Mouse (Mus musculus) limb, embryonic 12.5 days (tissue): ENCODE measurements around the gene Elavl4. TPM values are rescaled to one million over a fixed set of nuclear protein-coding genes. Genes with fewer than 3 reads are reported as not detected.

Experiments used
- ATAC-seq: fragments of 200-750 bp; cut with Nextera tagmentation; 2 replicates; pipeline ENCODE4 v1.8.0; 2017; ENCODE audit warnings: low read depth, moderate TSS enrichment; ENCODE audit not compliant: insufficient number of reproducible peaks, insufficient read depth, low FRiP score, low TSS enrichment
- H3K27ac ChIP-seq: fragments of 300-500 bp; sonication (generic); 2 replicates; pipeline ENCODE4 v1.5.1; 2016; ENCODE audit warnings: mild to moderate bottlenecking, moderate library complexity
- H3K27me3 ChIP-seq: fragments of 300-500 bp; sonication (generic); 2 replicates; pipeline ENCODE4 v1.6.1; 2016; ENCODE audit warnings: mild to moderate bottlenecking, moderate library complexity
- H3K36me3 ChIP-seq: fragments of 300-500 bp; sonication (generic); 2 replicates; pipeline ENCODE4 v1.6.1; 2016; ENCODE audit warnings: mild to moderate bottlenecking, moderate library complexity
- H3K4me1 ChIP-seq: fragments of 300-500 bp; sonication (generic); replicated peaks from 2 replicates; pipeline ENCODE4 v1.6.1; 2016
- H3K4me2 ChIP-seq: fragments of 300-500 bp; sonication (generic); 2 replicates; pipeline ENCODE4 v1.6.1; 2016; ENCODE audit warnings: mild to moderate bottlenecking, moderate library complexity
- H3K4me3 ChIP-seq: fragments of 300-500 bp; sonication (generic); replicated peaks from 2 replicates; pipeline ENCODE4 v1.5.1; 2016; ENCODE audit warnings: mild to moderate bottlenecking
- H3K9ac ChIP-seq: fragments of 300-500 bp; sonication (generic); replicated peaks from 2 replicates; pipeline ENCODE4 v1.6.1; 2016; ENCODE audit warnings: mild to moderate bottlenecking, moderate library complexity
- H3K9me3 ChIP-seq: fragments of 300-500 bp; sonication (generic); 2 replicates; pipeline ENCODE4 v1.6.1; 2016; ENCODE audit warnings: mild to moderate bottlenecking, moderate library complexity
- WGBS: fragments of 180-500 bp; shearing (Covaris S2); methylation state at CpG from one replicate; pipeline ENCODE4 v1.1.7; 2016; 5-methylcytosine and 5-hydroxymethylcytosine counted together
- polyA plus RNA-seq: library from polyadenylated mRNA; unstranded; fragments of >200 nt; fragmentation: Nextera tagmentation; extraction: Ambion mirVana; gene quantifications from 2 replicates; pipeline ENCODE4 v1.2.1, GENCODE M21; 2016

Elavl4 gene
- polyA plus RNA-seq, result 2.9 and 4.0 TPM in 2 replicates

GRCm38 (mm10) chr4:110351178-110352000 is at the start of gene Elavl4:
TSS of gene Elavl4 (minus strand) at chr4:110351909.
- no peaks in the 10 kb centered on the region for H3K36me3 ChIP-seq
- H3K27me3 ChIP-seq, result no peaks in the 10 kb centered on the region
- H3K4me2 ChIP-seq, result peak within 1 kb of the TSS; percentile 77
- 0% methylated on average over 75 of the region's 75 CpGs for WGBS
- peak; percentile 97 for ATAC-seq
- peak within 1 kb of the TSS; percentile 65 for H3K4me3 ChIP-seq
- H3K27ac ChIP-seq, result peak within 1 kb of the TSS; percentile 79
- H3K9ac ChIP-seq, result peak within 1 kb of the TSS; percentile 70
- H3K4me1 ChIP-seq, result 0 out of 2 replicates have a peak, but pooled peaks cover 4% of the 10 kb centered on the region
- no peaks in the 10 kb centered on the region for H3K9me3 ChIP-seq

- Histone ChIP-seq H3K4me2 (peak within 1 kb of the TSS; percentile 73), H3K9ac (peak within 1 kb of the TSS; percentile 50; the same call in 1 of the 2 replicates), H3K4me1 (no peaks in the 10 kb centered on the region), H3K27me3 (no peaks in the 10 kb centered on the region), H3K36me3 (no peaks in the 10 kb centered on the region), H3K4me3 (peak within 1 kb of the TSS; percentile 55), H3K9me3 (no peaks in the 10 kb centered on the region), H3K27ac (no peak within 1 kb of the TSS)
- under 1% methylated on average over 27 of the region's 27 CpGs for WGBS
- ATAC-seq, result peak; percentile 93; the same call in 1 of the 2 replicates
Measured at GRCm38 (mm10) chr4:110397618-110398045, 45.9 kb upstream of the Elavl4 start, which contains the start of gene Agbl4. TSS of gene Agbl4 (plus strand) at chr4:110397661.

- no peak overlapping the region for H3K4me2 ChIP-seq
- no peaks in the 10 kb centered on the region for H3K27me3 ChIP-seq
- no peak overlapping the region for H3K27ac ChIP-seq
- no peaks in the 10 kb centered on the region for H3K4me1 ChIP-seq
- H3K9me3 ChIP-seq, result no peaks in the 10 kb centered on the region
- H3K36me3 ChIP-seq, result no peaks in the 10 kb centered on the region
- no peak overlapping the region for H3K4me3 ChIP-seq
- no peak for ATAC-seq
- H3K9ac ChIP-seq, result no peak overlapping the region
- 72% methylated on average over 5 of the region's 5 CpGs for WGBS
Measured at GRCm38 (mm10) chr4:110396221-110396620, 44.5 kb upstream of the Elavl4 start.

- Histone ChIP-seq H3K27ac (no peak overlapping the region), H3K36me3 (no peaks in the 10 kb centered on the region), H3K4me3 (no peak overlapping the region), H3K9me3 (no peaks in the 10 kb centered on the region), H3K4me1 (no peaks in the 10 kb centered on the region), H3K9ac (no peak overlapping the region), H3K27me3 (no peaks in the 10 kb centered on the region), H3K4me2 (no peak overlapping the region)
- whole genome bisulfite sequencing, result 80% methylated on average over 2 of the region's 2 CpGs
- ATAC-seq, result no peak
Measured at GRCm38 (mm10) chr4:110360568-110360967, 8.9 kb upstream of the Elavl4 start.

GRCm38 (mm10) chr4:110352001-110352369 is 276 bp upstream of the Elavl4 start:
- ATAC-seq, result peak; percentile 23
- Histone ChIP-seq H3K4me3 (peak overlapping the region; percentile 65), H3K9ac (peak overlapping the region; percentile 70), H3K27ac (no peak overlapping the region), H3K9me3 (no peaks in the 10 kb centered on the region), H3K36me3 (no peaks in the 10 kb centered on the region), H3K4me2 (peak overlapping the region; percentile 77), H3K4me1 (0 out of 2 replicates have a peak, but pooled peaks cover 4% of the 10 kb centered on the region), H3K27me3 (no peaks in the 10 kb centered on the region)
- WGBS, result 11% methylated on average over 5 of the region's 5 CpGs

GRCm38 (mm10) chr4:110350856-110351177 is 892 bp downstream of the Elavl4 start:
- H3K9me3 ChIP-seq, result no peaks in the 10 kb centered on the region
- peak overlapping the region; percentile 70 for H3K9ac ChIP-seq
- 0 out of 2 replicates have a peak, but pooled peaks cover 4% of the 10 kb centered on the region for H3K4me1 ChIP-seq
- H3K27me3 ChIP-seq, result no peaks in the 10 kb centered on the region
- WGBS, result 10% methylated on average over 6 of the region's 6 CpGs
- no peaks in the 10 kb centered on the region for H3K36me3 ChIP-seq
- ATAC-seq, result 0 out of 2 replicates have a peak, but pooled peaks have one; percentile 3
- peak overlapping the region; percentile 65 for H3K4me3 ChIP-seq
- H3K27ac ChIP-seq, result no peak overlapping the region
- H3K4me2 ChIP-seq, result peak overlapping the region; percentile 77

- WGBS, result 55% methylated on average over 3 of the region's 3 CpGs
- no peaks in the 10 kb centered on the region for H3K9me3 ChIP-seq
- ATAC-seq, result no peak
- H3K4me3 ChIP-seq, result no peak overlapping the region
- H3K27ac ChIP-seq, result no peak overlapping the region
- H3K4me2 ChIP-seq, result no peak overlapping the region
- no peaks in the 10 kb centered on the region for H3K4me1 ChIP-seq
- no peak overlapping the region for H3K9ac ChIP-seq
- no peaks in the 10 kb centered on the region for H3K27me3 ChIP-seq
- H3K36me3 ChIP-seq, result no peaks in the 10 kb centered on the region
Measured at GRCm38 (mm10) chr4:110323912-110324311, 27.8 kb downstream of the Elavl4 start.

- Histone ChIP-seq H3K9ac (no peak overlapping the region), H3K9me3 (no peaks in the 10 kb centered on the region), H3K4me3 (no peak overlapping the region), H3K36me3 (no peaks in the 10 kb centered on the region), H3K4me2 (no peak overlapping the region), H3K4me1 (no peaks in the 10 kb centered on the region), H3K27ac (no peak overlapping the region), H3K27me3 (no peaks in the 10 kb centered on the region)
- WGBS, result 27% methylated on average over 1 of the region's 1 CpGs
- ATAC-seq, result no peak
Measured at GRCm38 (mm10) chr4:110312126-110312525, 39.6 kb downstream of the Elavl4 start.

GRCm38 (mm10) chr4:110306972-110307371 is 44.7 kb downstream of the Elavl4 start:
- Histone ChIP-seq H3K27ac (no peak overlapping the region), H3K4me3 (no peak overlapping the region), H3K4me1 (no peaks in the 10 kb centered on the region), H3K27me3 (no peaks in the 10 kb centered on the region), H3K36me3 (no peaks in the 10 kb centered on the region), H3K4me2 (no peak overlapping the region), H3K9ac (no peak overlapping the region), H3K9me3 (no peaks in the 10 kb centered on the region)
- WGBS, result 74% methylated on average over 5 of the region's 5 CpGs
- ATAC-seq, result no peak

- 79% methylated on average over 11 of the region's 11 CpGs for WGBS
- ATAC-seq, result no peak
Measured at GRCm38 (mm10) chr4:110306559-110306958, 45.1 kb downstream of the Elavl4 start.

GRCm38 (mm10) chr4:110295793-110296192 is 55.9 kb downstream of the Elavl4 start:
- Histone ChIP-seq H3K27ac (no peak overlapping the region), H3K4me1 (no peaks in the 10 kb centered on the region), H3K9ac (no peak overlapping the region), H3K4me2 (no peak overlapping the region), H3K36me3 (no peaks in the 10 kb centered on the region), H3K4me3 (no peak overlapping the region), H3K27me3 (no peaks in the 10 kb centered on the region), H3K9me3 (no peaks in the 10 kb centered on the region)
- 87% methylated on average over 3 of the region's 3 CpGs for WGBS
- ATAC-seq, result no peak

More at GRCm38 (mm10) chr4:110306559-110306958, 45.1 kb downstream of the Elavl4 start:
- H3K4me3 ChIP-seq, result no peak overlapping the region
- no peaks in the 10 kb centered on the region for H3K27me3 ChIP-seq
- H3K27ac ChIP-seq, result no peak overlapping the region
- H3K36me3 ChIP-seq, result no peaks in the 10 kb centered on the region
- no peak overlapping the region for H3K9ac ChIP-seq
- no peaks in the 10 kb centered on the region for H3K4me1 ChIP-seq
- H3K4me2 ChIP-seq, result no peak overlapping the region
- no peaks in the 10 kb centered on the region for H3K9me3 ChIP-seq
